Mouse (Mus musculus): ENCODE measurements around the gene Gm14862. TPM values are rescaled to one million over a fixed set of nuclear protein-coding genes. Genes with fewer than 3 reads are reported as not detected.
"Not testable (repeated sequence)": the region's sequence is repeated elsewhere in the genome, so short reads cannot be mapped to it uniquely, and the experiment has no call there.

The Gm14862 gene
- total RNA-seq (2021): not detected
- long read RNA-seq, experiment 1: 0 reads
- long read RNA-seq, experiment 2: 0 reads

DNA sequence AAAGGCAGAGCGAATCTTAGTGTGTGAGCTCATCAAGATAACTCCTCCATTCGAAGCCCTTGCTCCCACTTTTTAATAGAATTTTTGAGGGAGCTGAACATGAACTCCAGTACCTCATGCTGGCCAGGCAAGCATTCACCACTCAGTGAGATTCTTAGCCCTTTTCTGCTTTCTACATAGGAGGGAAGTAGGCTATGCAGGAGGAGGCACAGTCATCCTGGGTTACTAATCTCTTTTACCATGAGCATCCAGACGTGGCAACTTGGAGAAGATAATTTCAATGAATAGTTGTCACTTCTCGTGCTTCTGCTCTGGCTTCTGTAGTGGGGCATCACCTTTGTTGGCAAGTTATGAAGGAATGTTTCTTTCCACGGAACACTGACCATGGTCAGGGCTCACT, at the start of gene Gm14862:
TSS of gene Gm14862 (minus strand) at position 134 of the 400 bp plus-strand sequence.
- DNase-seq (ENCODE audit: low spot score in 2 of 2): no peak

DNA sequence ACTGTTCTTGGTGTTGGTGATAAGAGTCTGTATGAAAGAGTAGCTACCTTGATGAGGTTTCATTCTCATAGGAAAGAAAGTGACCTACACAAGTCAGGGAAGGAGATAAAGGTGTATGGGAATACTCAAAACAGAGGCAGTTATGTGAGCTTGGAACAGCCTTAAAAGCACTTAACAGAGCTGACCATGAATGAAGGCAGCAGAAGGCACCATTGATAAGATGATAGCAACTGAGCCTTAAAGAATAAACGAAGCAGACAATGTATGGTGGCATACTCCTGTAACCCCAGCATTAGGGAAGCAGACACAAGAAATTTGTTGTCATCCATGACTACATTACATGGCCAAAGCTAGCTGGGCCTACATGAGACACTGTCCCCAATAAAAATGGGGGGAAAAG, 46.8 kb upstream of the Gm14862 start:
- DNase-seq (ENCODE audit: low spot score in 2 of 2): no peak

DNA sequence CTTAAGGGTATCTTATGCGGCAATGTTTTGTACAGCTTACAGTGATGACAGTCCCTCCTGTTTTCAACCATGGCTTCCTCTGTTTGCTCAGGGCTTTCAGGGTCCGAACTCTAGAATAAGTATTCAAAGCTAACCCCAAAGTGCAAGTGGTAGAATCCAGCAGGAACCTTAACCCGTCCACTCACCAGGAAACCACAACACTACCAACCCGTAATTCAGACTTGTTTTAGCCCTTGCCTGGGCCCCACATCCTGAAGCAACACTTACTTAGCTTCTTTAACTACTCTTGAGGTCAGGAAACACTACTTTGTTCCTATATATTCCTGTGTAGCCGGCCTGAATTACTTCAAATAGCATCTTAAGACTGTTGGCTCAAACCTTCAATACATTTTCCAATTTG, 46.1 kb upstream of the Gm14862 start:
- DNase-seq (ENCODE audit: low spot score in 2 of 2): no peak

DNA sequence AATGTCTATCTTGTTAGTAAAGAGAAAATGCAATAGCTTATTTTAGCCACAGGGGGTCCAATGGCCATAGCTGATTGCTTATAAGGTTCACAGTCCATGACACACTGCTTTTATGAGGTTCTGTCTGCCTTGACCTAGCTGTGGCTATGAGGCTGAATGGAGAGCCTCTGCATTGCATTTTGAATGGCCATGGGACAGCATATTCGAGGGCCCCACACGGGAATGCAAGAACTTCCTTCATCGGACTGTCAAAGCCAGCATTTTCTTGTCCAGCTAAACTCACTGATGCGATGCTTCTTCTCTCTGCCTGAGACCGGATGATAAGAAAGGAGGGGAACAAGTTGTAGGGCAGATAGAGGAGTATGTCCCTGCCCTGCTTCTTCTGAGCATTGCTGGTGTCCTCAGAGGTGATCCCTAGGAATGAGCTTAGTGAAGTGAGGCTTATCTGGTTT, 41.7 kb upstream of the Gm14862 start:
- no peak for DNase-seq (ENCODE audit: low spot score in 2 of 2)

DNA sequence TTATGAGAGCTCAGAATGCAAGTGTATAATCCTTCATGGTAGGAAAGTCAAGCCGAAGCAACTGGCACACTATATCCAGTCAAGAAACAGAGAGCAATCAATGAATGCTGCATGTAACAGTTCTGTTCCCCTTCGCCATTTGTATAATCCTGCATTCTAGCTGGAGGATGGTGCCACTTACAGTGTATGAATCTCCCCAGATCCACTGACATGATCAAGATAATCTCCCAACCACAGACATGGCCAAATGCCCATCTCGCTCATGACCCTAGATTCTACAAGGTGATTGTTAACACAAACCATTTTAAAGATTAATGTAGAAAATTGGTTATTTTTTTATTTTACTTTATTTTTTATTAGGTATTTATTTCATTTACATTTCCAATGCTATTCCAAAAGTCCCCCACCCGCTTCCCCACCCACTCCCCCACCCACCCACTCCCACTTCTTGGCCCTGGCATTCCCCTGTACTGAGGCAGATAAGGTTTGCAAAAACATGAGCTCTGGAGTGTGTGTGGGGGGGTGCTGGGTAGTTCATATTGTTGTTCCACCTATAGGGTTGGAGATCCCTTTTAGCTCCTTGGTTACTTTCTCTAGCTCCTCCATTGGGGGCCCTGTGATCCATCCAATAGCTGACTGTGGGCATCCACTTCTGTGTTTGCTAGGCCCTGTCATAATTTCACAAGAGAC, 36.6 kb upstream of the Gm14862 start:
- not testable (repeated sequence) for DNase-seq (ENCODE audit: low spot score in 2 of 2)

DNA sequence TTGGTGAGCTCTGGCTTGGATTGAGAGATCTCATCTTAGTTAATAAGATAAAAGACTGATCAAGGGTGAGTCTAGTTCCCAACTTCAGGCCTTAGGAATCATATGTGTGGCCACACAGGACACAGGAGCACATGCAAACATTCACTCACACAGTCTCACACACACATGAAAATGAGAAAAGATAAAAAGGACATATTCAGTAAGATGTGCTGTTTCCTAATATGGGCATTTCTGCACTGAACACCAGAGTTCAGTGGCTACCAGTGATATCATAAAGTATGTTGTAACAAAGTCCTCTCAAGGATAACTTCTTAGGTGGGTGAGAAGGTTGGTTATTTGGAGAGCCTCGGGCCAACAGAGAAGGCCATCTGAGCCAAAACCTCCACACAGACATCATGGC, 26.8 kb upstream of the Gm14862 start, which contains the start of gene H2al1m:
TSS of gene H2al1m (plus strand) at position 301 of the 400 bp plus-strand sequence.
- not testable (repeated sequence) for DNase-seq (ENCODE audit: low spot score in 2 of 2)

DNA sequence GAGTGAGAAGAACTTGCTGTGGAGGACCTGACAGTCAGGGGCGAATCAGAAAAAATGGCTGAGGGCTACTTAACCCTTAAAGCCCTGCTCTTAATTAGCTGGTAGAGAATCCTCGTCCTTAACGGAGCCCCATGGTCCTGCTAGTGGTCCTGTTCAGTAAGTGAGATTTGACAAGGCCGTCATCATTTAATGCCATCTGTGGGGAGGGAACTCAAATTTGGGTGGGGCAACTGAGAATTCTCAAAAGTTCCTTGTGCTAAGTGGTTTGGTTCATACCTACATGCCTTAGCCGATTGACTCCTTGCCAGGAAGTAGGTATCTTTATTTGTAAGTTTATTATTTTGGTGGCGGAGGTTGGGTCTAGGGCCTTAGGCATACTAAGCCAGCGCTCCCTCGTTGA, 17.6 kb upstream of the Gm14862 start:
- DNase-seq (ENCODE audit: low spot score in 2 of 2): no peak

DNA sequence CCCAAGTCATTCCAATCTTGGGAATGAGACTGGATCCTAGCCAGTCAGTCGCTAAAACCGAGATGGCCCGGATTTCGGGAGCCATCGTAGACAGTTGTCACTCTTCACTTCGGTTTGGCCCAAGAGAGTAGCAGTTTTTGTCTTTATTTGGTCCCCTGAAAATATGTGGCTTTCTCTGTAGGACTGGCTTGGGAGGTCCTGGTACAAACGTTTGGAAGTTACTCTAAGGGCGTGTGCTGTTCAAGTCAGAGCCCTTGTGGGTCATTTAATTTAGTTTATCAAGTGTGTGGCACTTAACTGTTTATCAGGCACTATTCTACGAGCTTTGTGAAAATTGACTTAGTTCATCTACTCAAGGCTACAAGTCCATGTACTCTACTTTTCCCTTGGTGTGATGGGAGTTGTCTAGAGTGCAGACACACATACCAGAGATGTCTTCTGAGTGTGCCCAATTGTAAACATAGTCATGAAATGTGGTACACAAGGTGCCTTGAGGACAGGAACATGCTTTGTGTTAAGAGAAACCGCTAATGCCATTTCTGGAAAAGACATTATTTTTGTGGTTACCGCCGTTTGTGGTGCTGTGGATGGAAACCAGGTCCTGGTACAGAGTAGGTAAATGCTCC, 16.8 kb upstream of the Gm14862 start:
- no peak for DNase-seq (ENCODE audit: low spot score in 2 of 2)

DNA sequence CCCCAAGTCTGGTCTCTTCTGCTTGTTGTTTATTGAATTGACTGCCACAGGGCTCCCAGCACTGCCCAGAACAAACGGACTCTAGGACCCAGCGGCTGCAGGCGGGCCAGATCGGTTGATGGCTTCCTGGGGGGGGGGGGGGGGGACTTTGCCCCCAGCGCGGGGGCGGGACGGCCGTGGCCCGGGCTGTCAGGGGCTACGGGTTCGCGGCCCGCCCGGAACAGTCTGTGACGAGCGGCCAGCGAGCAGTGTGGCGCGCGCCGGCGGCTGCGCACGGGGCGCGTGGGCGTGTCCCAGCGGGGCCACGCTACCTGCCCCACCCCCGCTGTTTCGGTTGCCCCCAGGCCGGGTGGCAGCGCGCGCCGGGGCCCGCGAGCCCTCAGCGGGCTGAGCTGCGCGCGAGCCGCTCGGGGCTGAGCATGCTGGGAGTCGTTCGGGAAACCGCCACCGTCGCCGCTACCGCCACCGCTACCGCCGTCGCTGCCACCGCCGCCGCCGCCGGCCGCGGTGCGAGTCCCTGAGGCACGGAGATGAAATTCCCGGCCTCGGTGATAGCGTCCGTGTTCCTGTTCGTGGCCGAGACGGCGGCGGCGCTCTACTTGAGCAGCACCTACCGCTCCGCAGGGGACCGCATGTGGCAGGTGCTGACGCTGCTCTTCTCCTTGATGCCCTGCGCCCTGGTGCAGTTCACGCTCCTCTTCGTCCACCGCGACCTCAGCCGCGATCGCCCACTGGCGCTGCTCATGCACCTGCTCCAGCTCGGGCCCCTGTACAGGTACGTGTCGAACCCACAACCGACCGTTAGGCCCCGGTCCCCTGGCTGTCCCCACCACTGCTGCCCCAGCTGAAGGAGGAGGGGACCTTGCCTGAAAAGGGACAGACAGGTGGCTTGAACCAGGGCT, 16.0 kb upstream of the Gm14862 start, which contains the start of gene Xk:
TSS of gene Xk (plus strand) at position 297 of the 902 bp plus-strand sequence.
- DNase-seq (ENCODE audit: low spot score in 2 of 2): peak; percentile 35 to 48

DNA sequence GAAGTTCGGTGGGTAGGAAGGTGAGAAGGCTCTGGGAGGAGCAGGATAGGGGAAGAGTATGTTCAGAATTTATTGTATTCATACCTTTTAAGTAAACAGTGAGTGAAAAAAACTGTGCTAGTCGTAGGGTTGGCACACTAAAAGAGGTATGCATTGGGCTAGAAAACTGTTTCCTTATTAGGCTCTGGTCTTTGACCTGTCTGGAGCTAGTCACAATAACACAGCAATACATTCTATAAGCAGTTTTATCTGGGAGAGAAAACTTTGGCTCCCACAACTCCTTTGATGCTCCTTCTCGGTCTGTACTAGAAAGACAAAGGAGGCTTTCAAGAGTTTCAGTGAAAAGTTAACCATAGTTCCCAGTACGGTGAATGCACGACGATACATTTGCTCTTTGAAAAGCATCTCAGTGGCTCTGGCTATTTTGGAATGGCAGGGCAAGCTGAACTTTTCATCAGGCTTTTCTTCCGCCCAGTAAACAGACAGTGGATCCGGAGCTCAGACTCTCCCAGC, 15.3 kb upstream of the Gm14862 start:
- DNase-seq (ENCODE audit: low spot score in 2 of 2): no peak

DNA sequence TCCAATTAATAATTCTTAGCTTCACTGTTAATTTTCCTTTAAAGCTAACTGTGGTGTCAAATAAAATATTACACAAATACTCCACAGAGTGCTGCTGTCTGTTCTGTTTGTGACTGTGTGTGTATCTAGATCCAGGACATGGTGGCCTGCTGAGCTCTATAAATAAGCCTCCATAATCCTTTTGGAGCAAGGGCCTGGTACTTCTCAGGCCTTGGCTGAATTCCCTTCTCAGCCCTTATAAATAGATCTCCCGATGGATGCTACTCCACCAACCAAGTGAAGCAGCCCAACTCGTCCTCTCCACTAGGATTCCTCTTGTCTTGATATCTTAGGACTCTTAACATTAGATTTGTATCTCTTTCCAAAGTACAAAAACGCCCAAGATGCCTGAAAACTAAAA, 14.4 kb upstream of the Gm14862 start:
- DNase-seq (ENCODE audit: low spot score in 2 of 2): no peak

DNA sequence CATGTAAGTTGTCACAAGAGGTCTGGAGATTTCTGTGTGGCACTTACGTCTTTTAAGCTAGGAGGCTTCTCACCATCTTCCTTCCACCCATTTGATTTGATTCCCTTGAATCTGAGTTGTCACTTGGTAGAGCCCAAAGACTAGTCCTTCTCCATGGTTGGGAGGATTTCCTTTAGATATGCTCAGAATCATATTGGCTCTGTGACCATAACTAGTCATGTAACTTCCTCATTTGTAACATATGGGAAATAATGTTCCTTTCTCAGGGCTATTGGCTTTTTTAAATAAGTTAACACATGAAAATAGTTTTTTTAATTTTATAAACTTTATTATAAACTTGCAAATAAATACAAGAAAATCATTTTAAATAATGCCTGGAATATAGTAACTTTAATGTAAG, 2.6 kb upstream of the Gm14862 start:
- no peak for DNase-seq (ENCODE audit: low spot score in 2 of 2)

DNA sequence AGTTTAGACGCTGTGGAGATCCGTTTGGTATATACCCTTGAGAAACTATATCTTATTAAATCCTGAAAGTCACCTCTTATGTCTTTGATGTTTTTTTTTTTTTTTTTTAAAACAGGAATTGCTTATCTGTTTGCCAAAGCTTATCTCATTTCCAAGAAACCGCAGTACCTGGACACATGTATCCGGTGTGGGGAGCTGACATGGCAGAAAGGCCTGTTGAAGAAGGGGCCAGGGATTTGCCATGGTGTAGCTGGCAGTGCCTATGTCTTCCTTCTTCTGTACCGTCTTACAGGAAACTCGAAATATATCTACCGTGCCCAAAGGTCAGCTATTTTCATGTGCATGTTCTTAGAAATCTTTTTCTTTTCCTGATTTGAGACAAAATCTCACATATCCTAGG, 1.1 kb upstream of the Gm14862 start:
- no peak for DNase-seq (ENCODE audit: low spot score in 2 of 2)

DNA sequence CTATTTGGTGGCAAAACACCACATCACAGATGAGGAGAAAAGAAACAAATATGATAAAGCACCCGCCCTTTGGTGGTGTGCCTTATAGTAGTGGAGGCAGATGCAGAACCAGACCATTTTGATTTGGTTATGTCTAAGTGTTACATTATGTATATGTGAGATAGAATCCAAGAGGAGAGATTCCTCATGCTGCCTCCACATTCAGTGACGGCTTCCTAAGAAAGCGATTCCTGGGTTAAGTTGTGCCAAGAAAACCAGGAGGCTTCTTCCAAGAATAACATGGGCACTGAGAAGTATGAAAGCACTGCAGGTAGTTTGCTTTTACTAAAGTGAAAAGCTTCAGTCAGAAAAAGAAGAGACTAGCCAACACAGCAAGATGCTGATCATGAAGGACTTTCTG, 1.8 kb downstream of the Gm14862 start:
- DNase-seq (ENCODE audit: low spot score in 2 of 2): no peak

DNA sequence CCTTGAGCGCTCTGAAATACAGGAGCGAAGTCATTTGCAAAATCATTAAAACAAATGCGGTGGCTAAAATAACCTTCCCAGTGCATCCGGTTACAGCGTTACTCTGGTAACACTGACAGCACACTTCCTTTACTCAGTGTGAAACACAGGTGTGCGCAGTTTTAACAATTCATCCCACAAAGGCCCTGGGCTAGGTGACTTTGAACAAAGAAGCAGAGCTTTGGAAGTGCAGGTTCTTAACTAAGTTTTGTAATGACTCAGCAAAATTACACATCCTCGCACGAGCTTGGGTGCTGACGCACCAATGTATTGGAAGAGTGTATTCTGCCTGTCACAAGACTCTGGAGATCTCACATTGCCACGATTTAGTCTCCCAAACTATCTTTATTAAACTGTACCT, 2.7 kb downstream of the Gm14862 start:
- DNase-seq (ENCODE audit: low spot score in 2 of 2): no peak

DNA sequence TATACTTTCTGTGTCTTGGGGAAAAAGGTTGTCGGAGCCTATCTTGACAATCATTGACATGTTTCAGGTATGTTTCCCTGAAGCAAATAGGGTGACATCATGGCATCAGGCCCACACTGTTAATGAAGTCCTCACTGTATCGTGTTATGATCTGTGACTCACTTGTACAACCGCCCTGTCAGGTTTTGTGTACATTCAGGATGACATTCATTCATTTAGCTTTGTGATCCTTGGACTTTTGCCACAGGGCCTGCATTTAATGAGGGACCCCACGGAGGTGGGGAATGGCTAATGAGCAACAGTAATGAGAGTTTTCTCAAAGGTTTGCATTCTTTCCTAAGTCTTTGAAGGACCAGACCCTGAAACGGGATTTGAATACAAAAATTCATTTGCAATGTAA, 7.8 kb downstream of the Gm14862 start:
- DNase-seq (ENCODE audit: low spot score in 2 of 2): no peak

DNA sequence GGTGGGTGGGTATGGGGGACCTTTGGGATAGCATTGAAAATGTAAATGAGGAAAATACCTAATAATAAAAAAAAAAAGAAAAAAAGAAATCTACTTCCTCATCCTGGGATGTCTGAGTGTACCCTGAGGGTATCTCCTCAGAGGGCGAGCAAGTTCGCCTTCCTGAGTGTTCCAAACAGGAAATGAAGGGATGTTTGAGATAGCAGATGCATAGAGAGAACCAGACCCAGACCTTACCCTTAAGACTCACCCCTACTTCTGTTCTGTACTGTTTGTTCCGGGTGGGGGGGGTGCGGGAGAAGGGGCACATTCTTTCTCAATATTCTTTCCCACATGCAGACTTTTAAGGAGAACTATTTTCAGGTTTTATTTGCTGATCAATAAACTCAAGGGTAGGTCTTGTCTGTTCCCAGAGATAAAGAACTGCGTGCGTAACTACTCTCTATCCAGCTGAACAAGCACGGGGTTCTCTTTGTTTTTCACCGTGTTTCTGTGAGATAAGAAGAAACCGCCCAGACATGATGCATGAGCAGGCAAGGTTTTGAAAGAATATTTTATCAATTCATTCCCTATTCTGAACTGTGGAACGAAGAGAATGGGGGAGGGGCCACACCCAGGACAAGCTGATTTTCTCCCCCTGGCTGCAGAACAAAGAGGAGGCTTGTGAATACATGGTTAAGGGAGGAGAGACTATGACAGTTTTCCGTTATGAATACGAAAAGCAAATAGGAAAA, 11.9 kb downstream of the Gm14862 start:
- no peak for DNase-seq (ENCODE audit: low spot score in 2 of 2)

DNA sequence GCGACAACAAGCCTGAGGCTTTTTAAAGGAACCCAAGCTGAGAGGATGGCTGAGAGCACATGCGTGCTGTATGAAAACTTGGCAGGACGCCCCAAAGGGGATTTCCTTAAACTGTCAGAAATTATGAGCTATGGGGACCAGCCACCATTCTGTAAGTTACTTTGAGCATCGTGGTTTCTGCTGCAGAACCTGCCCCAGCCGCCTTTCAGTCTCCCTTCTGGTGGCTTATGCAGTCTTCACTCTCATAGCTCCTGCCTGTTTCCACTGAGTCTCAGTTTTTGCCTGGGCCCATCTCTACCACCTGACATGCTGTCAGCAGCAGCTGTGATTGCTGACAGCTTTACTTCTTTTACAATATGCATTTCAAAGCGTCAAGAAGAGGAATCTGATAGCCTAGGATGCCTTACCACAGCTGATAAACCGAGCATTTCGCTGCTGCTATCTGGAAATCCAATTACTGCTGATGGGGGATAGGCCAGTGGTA, 13.3 kb downstream of the Gm14862 start:
- DNase-seq (ENCODE audit: low spot score in 2 of 2): no peak

DNA sequence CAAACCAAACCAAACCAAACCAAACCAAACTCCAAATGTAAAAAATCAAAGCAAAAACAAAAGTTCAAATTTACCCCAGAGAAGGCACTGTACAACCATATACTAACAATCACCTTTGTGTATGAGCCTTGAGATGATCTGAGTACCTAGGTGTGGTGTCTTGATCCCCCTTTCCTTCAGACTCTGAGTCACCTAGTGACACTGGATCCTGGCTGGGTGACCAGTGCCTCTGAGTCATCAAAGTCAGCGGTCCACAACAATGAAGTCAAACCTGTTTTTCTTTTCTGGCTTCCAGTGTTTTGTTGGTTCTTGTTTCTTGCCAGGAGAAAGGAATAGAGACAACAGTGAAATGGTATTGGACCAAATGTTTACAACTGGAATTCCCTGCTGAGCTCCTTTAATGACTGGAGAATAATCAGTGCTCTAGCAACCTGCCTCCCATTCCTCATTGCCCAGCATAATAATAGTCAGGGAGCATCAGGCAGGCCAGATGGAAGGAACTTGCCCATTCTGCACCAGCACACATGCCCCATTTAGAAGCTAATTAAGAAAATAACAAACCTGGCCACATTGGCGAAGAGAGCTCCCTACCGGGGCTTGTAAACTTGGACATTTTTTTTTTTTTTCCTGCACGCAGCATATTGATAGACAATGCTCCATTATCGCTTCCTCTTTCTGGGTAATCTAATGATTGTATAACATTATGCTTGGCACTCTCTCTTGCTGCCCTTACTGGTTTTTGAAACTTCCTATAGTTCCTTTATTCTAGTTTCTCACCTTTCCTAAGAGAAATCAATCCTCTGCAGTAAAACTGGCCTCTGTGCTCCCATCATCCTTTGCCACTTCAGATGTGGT, 15.7 kb downstream of the Gm14862 start:
- DNase-seq (ENCODE audit: low spot score in 2 of 2): no peak

DNA sequence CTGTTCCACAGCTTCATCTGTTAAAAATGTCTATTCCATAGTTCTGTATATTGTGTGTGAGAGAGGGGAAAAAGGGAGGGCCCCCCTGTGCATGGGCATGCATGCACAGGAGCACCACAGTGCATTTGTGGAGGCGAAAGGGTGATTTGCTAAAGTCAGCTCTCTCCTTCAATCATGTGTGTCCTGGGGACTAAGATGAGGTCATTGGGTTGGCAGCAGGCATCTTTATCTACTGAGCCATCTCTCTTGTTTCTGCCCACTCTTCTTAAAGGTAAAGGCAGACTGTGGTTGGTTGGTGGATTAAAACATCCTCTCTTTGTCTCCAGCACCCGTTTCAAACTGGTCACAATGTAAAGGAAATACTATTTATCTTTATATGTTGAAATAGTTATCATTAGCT, 29.6 kb downstream of the Gm14862 start:
- no peak for DNase-seq (ENCODE audit: low spot score in 2 of 2)
